Mouse (Mus musculus) T-helper 2 cell (primary cell): ENCODE data around the gene Irak3.

ENCODE experiments used
- in situ Hi-C: fragments of 300-600 bp; cut with MboI, MseI; formaldehyde crosslinking; loops from one replicate; pipeline ENCODE4 v1.15.1; 2025; ENCODE audit warnings: high pct_unique_total_duplicates

Gene Irak3

DNA sequence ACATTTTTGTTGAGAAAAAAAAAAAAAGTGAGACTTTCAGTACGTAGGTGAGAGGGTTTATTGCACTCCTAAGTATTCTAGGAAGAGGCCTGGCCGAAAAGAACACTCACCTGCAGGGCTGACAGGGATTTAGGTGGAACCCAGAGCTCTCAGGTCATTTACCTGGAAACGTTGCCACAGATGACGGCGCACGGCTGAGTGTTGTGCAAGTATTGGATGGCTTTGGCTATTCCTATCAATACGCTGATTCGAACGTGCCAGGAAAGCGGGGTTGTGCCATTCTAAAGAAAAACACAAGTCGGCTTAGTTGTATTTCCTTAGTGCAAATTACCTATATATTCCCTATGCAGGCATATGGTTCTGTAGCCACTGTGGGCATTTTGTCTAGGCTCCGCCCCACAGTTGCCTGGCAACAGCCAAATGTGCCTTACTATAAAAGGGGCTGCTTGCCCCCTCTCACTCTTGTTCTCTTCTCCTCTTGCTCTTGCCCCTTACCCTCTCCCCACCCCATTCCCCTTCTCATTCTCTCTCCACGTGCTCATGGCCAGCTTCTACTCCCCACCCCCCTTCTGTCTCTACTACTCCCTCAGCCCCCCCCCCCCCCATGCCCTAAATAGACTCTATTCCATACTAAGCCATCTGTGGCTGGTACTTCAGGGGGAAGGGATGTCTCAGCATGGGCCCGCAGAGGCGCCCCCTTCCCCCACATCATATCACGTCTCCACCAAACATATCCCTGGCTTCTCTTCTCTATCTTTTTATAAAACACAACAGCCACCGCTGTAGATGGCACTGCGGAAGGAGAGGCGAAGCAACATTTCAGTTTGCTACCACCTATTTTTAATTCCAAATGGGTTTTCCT lies 36.8 kb downstream of the Irak3 start:
- in situ Hi-C loops = no loop called here

DNA sequence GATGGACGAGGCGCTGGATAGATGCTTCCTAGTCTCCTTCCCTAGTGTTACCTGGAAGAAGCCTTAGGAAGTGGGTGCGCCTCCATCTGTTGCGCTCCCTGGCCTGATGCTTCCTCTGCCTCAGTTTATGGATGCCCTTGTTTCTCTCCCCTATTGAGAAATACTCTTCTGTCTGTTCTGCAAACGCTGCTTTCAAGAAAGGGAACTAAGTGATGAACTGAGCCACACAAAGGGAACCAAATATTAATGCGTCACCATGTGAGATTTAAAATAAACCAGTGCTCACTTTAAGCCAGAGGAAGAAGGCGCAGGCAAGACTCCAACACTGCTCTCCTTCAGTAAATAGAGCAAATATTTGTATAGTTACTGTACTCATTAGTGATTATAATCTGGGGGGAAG lies 38.4 kb downstream of the Irak3 start:
- in situ Hi-C loops = no loop called here

DNA sequence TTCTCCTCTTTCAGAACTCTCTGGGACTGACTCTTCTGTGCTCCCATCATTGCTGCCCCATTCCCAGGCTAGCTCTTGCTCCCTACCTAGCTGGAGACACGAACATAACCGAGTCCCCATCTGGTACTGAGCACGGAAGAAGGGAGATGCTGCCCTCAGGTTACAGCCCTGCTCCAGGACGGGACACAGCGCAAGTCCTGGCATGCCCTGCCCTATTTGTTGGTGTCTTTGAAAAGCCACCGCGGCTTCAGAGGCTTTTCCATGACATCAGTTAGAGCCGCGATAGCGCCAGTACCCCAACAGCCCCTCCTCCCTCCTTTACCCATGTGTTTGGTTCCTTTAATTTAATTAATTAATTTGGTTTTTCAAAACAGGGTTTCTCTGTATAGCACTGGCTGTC lies 39.1 kb downstream of the Irak3 start:
- in situ Hi-C loops = no loop called here

DNA sequence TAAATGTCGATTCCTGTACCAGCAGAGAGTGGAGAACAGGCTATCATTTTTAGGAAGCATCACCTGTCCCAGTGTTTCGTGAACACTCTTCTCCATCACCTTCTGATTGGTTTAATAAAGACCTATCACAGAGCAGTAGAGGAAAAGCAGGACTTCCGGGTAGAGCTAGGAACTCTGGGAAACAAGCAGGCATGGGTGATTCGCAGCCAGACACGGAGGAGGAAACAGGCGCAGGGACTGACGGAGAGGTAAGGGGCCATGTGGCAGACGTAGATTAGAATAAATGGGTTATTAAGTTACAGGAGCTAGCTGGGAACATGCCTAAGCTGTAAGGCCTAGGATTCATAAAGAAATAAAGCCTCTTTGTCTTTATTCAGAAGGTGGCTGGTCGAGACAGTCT lies 41.4 kb downstream of the Irak3 start:
- in situ Hi-C loops = no loop called here

DNA sequence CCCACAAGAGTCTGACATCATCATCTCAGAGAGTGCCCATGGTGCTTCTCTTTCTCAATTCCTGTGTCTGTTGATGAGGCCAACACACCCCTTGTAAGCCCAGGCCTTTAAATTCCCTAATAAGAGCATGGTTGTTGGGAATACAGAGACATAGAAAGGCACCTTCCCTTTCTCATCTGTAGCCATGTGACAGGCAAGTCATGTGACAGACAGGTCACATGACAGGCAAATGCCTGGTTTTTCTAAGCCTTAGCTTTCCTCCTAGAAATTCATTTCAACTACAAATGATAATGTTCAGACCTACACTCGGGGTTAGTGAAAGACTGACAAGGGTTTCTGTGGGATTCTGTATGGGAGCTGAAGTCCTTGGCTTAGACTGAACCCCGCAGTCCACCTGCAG lies 48.0 kb downstream of the Irak3 start:
- in situ Hi-C loops = loop anchor here (10.0 kb wide), 1 partner anchor 339 kb away; no protein-coding TSS in a partner anchor

DNA sequence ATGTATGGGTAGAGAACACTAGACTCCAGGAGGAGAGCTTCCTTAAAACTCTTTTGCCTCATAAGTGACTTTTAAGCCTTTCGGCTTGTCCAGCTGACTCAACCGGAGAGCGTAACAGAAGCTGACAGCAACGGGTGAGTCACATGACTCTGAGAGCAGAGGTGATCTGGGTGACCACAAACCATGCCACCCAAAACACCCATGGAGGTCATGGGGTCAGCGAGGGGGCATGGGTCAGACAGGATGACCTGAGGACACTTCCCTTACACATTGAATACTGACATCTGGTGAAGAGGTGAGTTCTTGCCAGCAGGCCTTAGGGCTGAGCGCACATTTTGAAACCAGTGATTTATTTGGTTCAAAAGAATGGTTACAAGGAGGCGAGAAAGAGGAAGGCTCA lies 50.3 kb downstream of the Irak3 start:
- in situ Hi-C loops = loop anchor here (10.0 kb wide), 1 partner anchor 337 kb away; no protein-coding TSS in a partner anchor

DNA sequence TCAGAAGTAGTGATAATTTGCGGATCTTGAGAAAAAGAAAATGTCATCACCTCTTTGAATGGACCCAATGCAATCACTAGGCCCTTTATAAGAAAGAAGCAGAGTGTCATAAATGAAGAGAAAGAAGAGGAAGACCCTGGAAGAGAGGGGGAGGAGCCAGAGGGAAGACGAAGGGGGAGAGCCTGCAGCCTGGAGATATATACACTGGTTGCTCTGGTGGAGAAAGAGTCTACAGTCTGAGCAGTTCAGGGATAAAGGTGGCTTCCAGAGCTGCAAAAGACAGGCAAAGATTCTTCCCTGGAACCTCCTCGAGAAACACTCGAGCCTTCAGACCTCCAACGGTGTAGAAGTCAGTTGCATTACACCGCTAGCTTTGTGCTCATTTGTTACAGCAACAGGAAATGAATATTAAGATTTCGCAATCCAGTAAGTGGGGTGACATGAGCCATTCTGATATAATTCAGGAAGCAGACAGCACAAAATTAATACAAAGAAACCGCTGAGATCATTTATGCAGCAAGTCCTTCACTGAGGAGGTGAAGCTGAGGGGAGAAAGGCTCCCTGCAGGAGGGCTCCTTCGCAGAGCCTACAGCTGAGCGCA lies 60.9 kb downstream of the Irak3 start:
- in situ Hi-C loops = no loop called here

DNA sequence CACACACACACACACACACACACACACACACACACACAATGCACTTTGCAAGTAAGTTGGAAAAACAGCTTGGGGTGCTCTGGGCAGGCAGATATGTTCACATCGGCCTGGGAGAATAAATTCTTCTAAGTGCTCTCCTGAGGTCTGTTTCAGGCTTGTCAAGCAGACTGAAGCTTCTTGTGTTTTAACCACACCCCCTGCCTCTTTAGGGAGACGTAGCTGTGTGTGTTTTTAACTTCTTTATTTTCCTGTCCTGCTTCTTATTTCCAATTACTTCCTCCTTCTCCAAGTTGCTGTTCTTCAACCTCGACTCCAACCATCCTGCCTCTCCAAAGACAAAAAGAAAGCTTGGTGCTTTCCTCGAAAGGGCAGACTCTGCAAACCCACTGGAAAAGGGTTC lies 61.7 kb downstream of the Irak3 start:
- in situ Hi-C loops = no loop called here

DNA sequence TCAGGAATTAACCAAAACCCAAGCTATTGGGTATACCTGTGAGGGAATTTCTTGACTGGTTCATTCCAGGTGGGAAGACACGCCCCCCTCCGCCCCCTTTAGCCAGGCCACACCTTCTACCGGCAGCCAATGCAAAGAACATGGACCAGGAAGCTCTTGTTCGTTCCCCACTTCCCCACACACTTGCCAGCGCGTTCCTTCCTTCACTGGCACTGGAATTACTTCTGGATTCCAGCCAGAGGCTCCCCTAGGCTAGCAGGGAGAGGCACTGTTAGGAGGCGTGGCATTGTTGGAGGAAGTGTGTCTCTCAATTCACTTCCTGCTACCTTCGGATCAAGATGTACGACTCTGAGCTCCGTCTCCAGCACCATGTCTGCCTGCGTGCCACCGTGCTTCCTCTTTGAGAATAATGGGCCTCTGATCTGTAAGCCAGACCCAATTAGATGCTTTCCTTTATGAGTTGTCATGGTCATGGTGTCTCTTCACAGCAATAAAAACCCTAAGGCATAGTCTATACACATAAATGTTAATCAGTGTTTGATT lies 65.8 kb downstream of the Irak3 start:
- in situ Hi-C loops = loop anchor here (10.0 kb wide), 1 partner anchor 331 kb away; no protein-coding TSS in a partner anchor

DNA sequence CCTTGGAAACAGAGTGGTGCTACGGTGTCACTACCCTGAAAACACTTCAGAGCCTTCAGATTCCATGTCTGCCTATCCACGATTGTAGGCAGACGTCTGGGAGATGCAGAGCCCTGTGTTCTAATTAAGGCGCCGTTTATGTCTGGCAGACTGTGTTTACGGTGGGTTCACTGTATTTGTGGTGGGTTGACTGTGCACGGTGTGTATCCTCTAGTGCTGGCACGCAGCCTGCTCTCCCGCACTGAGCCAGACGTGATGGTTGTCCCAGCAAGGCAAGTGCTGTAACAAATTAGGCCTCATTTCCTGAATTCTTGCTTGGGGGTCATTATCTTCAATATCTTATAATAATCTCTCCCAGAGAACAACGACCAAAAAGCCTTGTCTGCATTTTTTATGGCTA lies 68.2 kb downstream of the Irak3 start:
- in situ Hi-C loops = loop anchor here (10.0 kb wide), 1 partner anchor 329 kb away; no protein-coding TSS in a partner anchor

DNA sequence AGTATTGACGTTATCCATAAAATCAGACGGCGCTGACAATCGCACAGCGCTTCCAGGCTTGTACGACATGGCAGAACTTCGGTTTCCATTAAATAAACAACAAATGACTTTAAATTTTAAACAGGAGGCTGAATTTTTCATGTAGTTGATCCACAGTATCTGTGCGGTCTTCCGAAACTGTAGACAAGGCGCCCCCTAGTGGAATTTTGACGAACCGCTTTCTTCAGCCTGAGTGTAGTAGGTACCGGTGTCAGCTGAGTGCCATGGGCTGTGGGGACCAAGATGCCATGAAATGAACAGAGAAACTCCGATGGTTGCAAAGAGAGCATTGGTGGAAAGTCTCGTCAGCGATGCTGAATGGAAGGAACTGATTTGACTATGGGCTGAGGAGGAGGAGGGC lies 71.3 kb downstream of the Irak3 start:
- in situ Hi-C loops = loop anchor here (10.0 kb wide), 1 partner anchor 326 kb away; no protein-coding TSS in a partner anchor

DNA sequence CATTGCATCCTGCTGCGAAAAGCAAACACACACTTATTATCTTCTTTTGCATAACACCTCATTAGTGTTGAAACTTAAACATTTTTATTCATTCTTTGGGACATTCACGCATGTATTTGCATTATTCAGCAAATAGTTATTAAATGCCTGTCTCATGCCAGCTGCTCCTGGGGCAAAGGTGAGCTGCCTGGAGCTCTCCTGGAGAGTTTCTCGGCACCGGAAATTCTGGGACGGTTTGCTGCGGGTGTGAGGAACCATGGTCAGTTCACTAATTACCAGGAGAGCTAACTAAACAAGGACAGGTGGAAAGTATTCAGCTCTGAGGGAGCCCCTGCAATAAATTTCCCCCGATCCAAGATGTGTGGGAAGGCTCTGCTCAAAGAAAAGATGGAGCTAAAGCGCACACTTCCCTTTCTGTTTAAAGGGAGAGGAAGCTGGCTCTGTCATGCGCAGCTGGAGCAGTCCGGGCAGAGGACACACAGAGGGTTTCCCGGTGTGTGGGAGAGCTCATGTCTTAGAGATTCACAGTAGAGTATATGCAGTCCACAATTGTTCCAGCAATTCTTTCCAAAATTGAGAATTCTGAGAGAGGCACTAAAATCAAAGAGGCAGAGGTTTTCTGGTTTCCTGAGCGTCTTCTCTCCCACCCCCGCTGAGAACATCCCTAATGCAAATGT lies 73.2 kb downstream of the Irak3 start:
- in situ Hi-C loops = loop anchor here (5.0 kb wide), 1 partner anchor 66 kb away; no protein-coding TSS in a partner anchor

DNA sequence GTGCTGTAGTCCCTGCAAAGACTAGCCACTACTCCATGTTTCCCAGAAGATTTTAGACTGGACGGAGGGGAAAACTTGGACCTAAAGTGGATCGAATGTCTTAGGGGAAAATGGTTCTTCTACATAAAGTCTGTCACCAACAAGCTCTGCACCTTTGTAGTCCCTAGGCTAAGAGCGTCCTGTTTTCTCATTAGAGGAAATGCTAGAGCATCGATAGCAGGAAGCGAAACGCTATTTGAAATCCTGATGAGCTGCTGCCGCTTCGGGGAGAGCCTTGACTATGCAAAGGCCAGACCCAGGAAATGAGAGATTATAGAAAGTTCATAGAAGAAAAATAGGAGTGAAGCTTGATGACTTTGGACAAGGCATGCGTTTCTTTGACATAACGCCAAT lies 76.5 kb downstream of the Irak3 start:
- in situ Hi-C loops = loop anchor here (5.0 kb wide), 1 partner anchor 63 kb away; no protein-coding TSS in a partner anchor

DNA sequence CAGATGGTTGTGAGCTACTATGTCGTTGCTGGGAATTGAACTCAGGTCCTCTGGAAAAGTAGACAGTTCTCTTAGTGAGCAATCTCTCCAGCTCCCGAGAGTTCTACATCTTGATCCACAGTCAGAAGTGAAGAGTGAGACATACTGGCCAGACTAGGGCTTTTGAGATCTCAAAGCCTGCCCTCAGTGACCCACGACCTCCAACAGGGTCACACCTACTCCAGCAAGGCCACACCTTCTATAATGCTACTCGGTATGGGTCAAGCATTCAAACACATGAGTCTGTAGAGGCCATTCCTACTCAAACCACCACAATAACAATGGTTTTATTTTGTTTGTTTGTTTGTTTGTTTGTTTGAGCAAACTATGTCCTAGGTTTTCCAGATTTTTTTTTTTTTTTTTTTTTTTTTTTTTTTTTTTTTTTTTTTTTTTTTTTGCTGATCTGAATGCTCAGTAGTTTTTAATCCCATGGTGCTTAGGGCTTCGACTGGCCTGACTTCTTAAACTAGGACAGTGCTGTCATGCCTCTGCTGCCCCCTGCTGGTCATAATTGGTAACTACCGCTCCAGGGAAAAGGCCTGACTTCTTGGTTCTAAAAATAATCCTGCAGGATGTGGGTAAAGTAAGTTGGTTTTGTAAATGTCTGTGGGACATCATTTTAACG lies 77.0 kb downstream of the Irak3 start:
- in situ Hi-C loops = loop anchor here (5.0 to 25.0 kb wide), 2 partner anchors 63 to 1487 kb away; no protein-coding TSS in a partner anchor

DNA sequence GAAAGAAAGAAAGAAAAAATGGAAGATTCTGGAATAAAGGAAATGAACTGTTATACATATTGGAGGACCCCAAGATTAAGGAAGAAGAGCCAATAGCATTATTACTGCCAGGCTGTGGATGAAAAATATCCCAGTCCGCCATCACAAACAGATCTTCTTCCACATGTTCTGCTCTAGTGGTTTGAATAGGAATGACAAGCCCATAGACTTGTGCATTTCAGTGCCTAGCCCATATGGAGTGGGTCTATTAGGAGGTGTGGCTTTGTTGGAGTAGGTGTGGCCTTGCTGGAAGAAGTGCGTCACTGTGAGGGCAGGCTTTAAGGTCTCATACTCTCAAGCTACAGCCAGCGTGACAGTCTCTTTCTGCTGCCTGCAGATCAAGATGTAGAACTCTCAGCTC lies 78.2 kb downstream of the Irak3 start:
- in situ Hi-C loops = loop anchor here (25.0 kb wide), 1 partner anchor 1489 kb away; no protein-coding TSS in a partner anchor

DNA sequence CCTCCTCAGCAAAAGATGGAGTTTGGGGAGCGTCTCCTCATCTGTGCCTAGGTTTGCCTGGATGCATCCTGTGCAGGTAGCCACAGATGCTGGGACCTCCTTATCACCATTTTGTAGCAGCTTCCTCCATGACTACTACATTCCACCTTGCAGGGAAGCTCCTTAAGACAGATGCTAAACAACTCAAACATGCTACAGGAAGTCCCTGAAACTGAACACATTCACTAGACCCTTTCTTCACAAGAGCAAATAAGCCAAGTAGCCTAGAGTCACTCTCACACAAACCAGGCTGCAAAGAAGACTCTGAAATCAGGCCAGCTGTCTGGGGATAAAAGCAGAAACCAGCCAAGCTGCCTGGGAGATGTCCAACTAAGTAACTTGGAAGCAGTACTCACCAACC lies 86.7 kb downstream of the Irak3 start:
- in situ Hi-C loops = loop anchor here (25.0 kb wide), 1 partner anchor 1497 kb away; no protein-coding TSS in a partner anchor

DNA sequence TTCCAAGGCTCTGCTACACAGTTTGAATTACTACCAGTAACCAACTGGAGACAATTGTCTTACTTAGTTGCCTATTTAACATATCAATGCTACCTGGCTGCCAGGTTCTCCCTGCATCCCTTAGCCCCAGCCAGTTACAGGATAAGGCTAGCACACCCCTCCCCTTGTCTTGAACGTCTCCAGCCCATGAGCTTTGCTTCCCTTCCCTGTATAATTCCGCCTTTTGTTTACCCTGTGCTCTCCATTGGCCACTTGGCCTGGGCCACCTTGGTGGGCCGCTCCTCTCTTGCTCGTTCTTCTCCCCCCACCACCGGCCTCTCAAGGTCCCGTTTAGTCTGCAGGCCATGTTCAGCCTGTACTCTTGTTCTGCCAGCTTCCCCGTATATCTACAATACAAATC lies 87.4 kb downstream of the Irak3 start:
- in situ Hi-C loops = loop anchor here (25.0 kb wide), 1 partner anchor 1498 kb away; no protein-coding TSS in a partner anchor

DNA sequence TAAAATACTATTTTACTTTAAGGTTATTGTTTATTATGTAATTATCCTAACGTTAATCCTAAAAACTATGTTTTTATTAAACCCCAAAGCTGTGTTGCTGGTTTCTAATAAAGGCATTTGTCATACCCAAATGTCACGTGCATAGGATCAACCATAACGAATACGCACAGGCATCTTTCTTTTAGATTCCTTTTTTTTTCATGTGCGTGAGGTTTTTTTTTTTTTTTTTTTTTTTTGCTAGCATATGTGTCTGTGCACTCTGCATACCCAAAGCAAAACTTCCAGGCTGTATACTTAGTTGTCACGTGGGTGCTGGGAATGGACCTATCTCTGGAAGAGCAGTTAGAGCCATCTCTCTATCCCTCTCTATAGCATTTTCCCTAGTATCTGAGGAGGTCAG lies 88.0 kb downstream of the Irak3 start:
- in situ Hi-C loops = loop anchor here (25.0 kb wide), 1 partner anchor 1498 kb away; no protein-coding TSS in a partner anchor

DNA sequence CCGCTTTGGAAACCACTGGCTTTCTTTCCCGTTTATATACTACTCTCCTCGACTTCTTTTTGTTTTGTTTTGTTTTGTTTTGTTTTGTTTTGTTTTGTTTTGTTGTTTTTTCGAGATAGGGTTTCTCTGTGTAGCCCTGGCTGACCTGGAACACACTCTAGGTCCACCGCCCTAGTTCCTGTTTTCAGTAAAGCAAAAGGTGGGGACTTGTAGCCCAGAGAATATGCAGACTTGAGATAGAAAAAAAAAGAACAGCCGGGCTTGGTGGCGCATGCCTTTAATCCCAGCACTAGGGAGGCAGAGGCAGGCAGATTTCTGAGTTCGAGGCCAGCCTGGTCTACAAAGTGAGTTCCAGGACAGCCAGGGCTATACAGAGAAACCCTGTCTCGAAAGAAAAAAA lies 88.4 kb downstream of the Irak3 start:
- in situ Hi-C loops = loop anchor here (25.0 kb wide), 1 partner anchor 1499 kb away; no protein-coding TSS in a partner anchor

DNA sequence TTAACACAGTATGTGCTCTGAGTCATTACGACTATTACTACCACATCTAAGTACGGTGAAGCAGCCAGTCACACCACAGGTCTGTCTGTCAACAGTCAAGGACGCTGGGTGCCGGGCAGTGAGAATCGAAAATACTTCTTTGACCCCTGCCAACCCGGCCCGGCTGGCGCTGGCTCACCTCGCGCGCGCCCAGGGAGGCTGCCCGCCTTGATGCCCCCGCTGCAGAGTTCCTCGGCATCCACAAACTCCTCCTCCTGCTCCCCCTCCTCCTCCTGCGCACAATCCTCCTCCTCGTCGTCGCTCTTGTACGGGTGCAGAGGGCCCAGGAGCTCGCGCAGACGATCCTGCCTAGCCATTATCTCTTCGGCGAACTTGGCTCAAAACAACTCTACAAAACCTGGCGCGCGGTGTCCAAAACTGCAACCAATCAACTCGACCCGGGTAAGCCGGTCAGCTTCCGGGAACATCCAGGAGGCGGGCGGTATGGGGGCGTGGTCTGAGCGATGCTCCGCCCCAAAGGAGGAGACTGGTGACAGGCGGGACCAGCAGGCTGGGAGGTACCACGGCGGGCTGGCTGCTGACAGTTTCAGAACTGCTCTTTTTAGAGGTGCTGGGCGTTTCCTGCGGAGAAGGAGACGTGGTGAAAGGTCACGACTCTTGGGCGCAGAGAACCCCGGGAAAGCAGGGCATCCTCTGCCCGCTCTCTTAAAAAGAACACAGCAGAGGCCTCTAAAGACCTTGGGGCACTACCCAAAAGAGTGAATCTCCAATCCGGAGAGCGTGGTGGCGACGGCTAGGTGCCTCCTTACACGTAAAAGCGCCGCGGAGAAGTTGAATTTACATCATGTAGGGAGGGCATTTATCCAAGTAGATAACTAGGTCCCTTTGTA lies 89.2 kb downstream of the Irak3 start, which contains the start of gene Helb:
Helb (minus strand) TSS at position 481 of the 890 bp plus-strand sequence.
- in situ Hi-C loops = loop anchor here (25.0 kb wide), 1 partner anchor 1500 kb away; no protein-coding TSS in a partner anchor
